Mouse (Mus musculus) heart, postnatal 0 days (tissue): ENCODE data around the gene Atp5j2.

ENCODE experiments used
- CTCF ChIP-seq: IDR thresholded peaks from 2 replicates; pipeline ENCODE4 v1.5.1; 2016; ENCODE audit warnings: antibody characterized with exemption, control low read depth, low read depth
- EP300 ChIP-seq: IDR thresholded peaks from 2 replicates; pipeline ENCODE4 v1.6.1; 2016; ENCODE audit warnings: antibody characterized with exemption, low read depth

DNA sequence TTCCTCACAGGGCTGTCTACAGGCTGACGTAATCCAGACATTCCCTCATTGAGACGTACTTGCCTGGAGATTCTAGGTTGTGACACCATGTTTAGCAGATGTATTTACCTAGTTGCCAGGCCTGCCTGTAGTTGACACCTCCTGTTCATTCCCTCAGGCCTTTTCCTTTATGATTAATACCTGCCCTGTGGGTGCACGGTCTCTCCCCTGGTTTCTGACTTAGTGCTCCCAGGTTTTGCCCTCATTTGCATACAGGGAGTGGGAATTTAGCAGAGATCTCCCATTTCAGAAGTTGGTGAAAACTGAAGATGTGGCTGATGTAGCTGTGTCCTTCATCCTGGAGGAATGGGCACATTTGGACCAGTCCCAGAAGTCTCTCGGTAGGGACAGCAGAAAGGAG lies 20.4 kb upstream of the Atp5j2 start:
- TF ChIP-seq CTCF: no peak
- no peak for TF ChIP-seq EP300
